Mouse (Mus musculus) forebrain, embryonic 11.5 days (tissue): ENCODE data around the gene Olfr323. TPM values are rescaled to one million over a fixed set of nuclear protein-coding genes. Genes with fewer than 3 reads are reported as not detected.
A peak's percentile ranks its signal among the peaks of the same experiment; 100 is the strongest.

Source experiments
- ATAC-seq: fragments of 200-750 bp; cut with Nextera tagmentation; replicated peaks from 2 replicates; pipeline ENCODE4 v1.8.0; 2017; ENCODE audit warnings: moderate TSS enrichment; ENCODE audit not compliant: low FRiP score
- DNase-seq: peaks from one replicate; pipeline ENCODE4 v3.0.0-alpha.2; 2017; ENCODE audit warnings: low spot score
- H3K27ac ChIP-seq: fragments of 300-500 bp; sonication (generic); 2 replicates; pipeline ENCODE4 v1.5.1; 2014; ENCODE audit warnings: low read depth, low read length
- H3K27me3 ChIP-seq: fragments of 300-500 bp; sonication (generic); 2 replicates; pipeline ENCODE4 v1.6.1; 2014; ENCODE audit warnings: mild to moderate bottlenecking, low read length, mixed read lengths; ENCODE audit not compliant: control insufficient read depth, insufficient read depth
- H3K36me3 ChIP-seq: fragments of 300-500 bp; sonication (generic); 2 replicates; pipeline ENCODE4 v1.6.1; 2014; ENCODE audit warnings: mild to moderate bottlenecking, low read length, moderate library complexity, mixed read lengths; ENCODE audit not compliant: control insufficient read depth, insufficient read depth
- H3K4me1 ChIP-seq: fragments of 300-500 bp; sonication (generic); replicated peaks from 2 replicates; pipeline ENCODE4 v1.6.1; 2014; ENCODE audit warnings: low read length, mixed read lengths; ENCODE audit not compliant: control insufficient read depth, insufficient read depth
- H3K4me2 ChIP-seq: fragments of 300-500 bp; sonication (generic); 2 replicates; pipeline ENCODE4 v1.6.1; 2014; ENCODE audit warnings: low read depth, mild to moderate bottlenecking, low read length, moderate library complexity, mixed read lengths; ENCODE audit not compliant: severe bottlenecking
- H3K4me3 ChIP-seq: fragments of 300-500 bp; sonication (generic); 2 replicates; pipeline ENCODE4 v1.5.1; 2014; ENCODE audit warnings: low read depth, low read length
- H3K9ac ChIP-seq: fragments of 300-500 bp; sonication (generic); 2 replicates; pipeline ENCODE4 v1.6.1; 2014; ENCODE audit warnings: low read length
- H3K9me3 ChIP-seq: fragments of 300-500 bp; sonication (generic); 2 replicates; pipeline ENCODE4 v1.6.1; 2016; ENCODE audit warnings: low read length, mixed read lengths; ENCODE audit not compliant: control insufficient read depth
- WGBS: fragments of 180-500 bp; shearing (Covaris S2); extraction: QIAGEN DNeasy Blood & Tissue Kit; methylation state at CpG from one replicate; pipeline ENCODE4 v1.1.7; 2014; 5-methylcytosine and 5-hydroxymethylcytosine counted together
- polyA plus RNA-seq: library from polyadenylated mRNA; unstranded; fragments of >200 nt; fragmentation: Nextera tagmentation; extraction: Ambion mirVana; gene quantifications from 2 replicates; pipeline ENCODE4 v1.2.1, GENCODE M21; 2014

Gene Olfr323
- polyA plus RNA-seq, 1 experiment from 2014 or later, result not detected

DNA sequence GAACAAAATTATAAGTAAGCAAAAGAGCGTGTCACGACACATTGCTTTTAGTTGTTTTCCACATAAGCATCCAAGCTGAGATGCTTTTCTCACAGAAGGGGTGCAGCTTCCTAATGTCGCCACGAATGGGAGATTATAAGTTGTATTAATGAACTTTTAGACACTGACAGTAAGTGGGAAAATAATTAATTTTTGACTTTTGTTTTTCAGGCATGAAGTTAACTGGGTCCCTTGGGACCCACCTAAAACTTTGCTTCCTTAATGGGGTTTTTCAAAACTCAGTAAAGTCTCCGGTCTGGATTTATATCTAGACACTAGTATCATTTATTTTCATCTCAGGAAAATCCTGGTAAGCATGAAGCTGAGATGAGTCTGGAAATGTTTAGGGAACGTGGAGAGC, 35.5 kb downstream of the Olfr323 start, which contains the start of gene Olfr324:
Gene Olfr324, plus strand, starts transcription at position 301 of the 400 bp plus-strand sequence.
- Histone ChIP-seq H3K4me1 (no peaks in the 10 kb centered on the region), H3K4me3 (no peak within 1 kb of the TSS), H3K9ac (no peak within 1 kb of the TSS), H3K9me3 (no peaks in the 10 kb centered on the region), H3K27ac (no peak within 1 kb of the TSS), H3K27me3 (no peaks in the 10 kb centered on the region), H3K4me2 (no peak within 1 kb of the TSS), H3K36me3 (no peaks in the 10 kb centered on the region)
- no peak for DNase-seq
- WGBS, result 90% methylated on average over 6 of the region's 6 CpGs
- no peak for ATAC-seq

DNA sequence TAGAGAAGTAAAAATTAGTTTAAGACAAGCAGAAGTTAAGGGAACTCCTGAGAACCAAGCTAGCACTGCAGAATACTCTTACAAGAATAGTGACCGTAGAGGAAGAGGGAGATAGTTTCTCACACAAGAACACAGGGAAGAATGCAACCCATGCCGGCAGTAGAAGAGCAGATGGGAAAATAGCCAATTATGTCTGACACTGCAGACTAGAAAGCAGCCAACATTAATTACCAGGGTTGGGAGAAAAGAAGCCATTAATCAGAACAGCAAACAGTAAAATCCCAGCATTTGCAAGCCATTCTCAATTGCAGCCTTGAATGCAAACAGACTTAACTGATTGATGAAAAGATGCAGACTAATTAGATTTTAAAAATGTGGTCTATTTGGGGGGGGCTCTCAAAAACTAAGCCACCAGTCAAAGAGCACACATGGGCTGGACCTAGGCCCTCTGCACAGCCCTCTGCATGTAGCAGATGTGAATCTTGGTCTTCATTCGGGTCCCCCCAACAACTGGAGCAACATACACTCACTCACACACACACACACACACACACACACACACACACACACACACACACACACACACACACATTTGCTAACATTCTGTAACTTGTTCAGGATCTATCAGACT, 41.6 kb downstream of the Olfr323 start:
- WGBS, result 64% methylated on average over 3 of the region's 3 CpGs
- no peaks in the 10 kb centered on the region for H3K36me3 ChIP-seq
- no peak overlapping the region for H3K4me3 ChIP-seq
- H3K9ac ChIP-seq, result no peak overlapping the region
- DNase-seq (no peak), ATAC-seq (peak; percentile 44)
- H3K27ac ChIP-seq, result no peak overlapping the region
- no peaks in the 10 kb centered on the region for H3K9me3 ChIP-seq
- H3K4me1 ChIP-seq, result no peaks in the 10 kb centered on the region; the same call in 1 of the 2 replicates
- no peak overlapping the region for H3K4me2 ChIP-seq
- H3K27me3 ChIP-seq, result no peaks in the 10 kb centered on the region

DNA sequence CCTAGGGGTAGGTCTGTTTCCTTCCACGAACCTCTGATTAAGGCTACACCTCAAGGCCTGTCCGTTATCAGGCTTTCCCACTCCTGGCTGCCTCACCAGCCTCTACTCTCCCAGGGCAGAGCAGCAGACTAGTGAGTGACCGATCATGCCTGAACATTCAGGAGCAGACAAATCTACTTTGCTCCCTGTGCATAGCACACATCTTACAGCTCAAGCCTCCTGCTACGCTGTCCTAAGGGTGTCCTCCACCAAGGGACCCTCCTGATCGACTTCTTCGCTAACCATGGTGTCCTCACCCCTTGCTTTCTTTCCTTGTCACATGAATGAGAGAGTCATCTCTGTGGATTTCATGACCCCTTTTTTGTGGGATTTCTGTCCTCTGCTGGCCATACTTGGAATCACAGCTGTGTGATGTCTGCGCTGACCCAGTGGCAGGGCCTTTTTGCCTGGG, 42.4 kb downstream of the Olfr323 start:
- no peaks in the 10 kb centered on the region for H3K36me3 ChIP-seq
- no peaks in the 10 kb centered on the region for H3K27me3 ChIP-seq
- DNase-seq (peak; percentile 64), ATAC-seq (no peak)
- H3K27ac ChIP-seq, result no peak overlapping the region
- H3K4me3 ChIP-seq, result no peak overlapping the region
- H3K9ac ChIP-seq, result no peak overlapping the region
- no peaks in the 10 kb centered on the region; the same call in 1 of the 2 replicates for H3K4me1 ChIP-seq
- no peak overlapping the region for H3K4me2 ChIP-seq
- no peaks in the 10 kb centered on the region for H3K9me3 ChIP-seq
- 68% methylated on average over 7 of the region's 7 CpGs for WGBS

DNA sequence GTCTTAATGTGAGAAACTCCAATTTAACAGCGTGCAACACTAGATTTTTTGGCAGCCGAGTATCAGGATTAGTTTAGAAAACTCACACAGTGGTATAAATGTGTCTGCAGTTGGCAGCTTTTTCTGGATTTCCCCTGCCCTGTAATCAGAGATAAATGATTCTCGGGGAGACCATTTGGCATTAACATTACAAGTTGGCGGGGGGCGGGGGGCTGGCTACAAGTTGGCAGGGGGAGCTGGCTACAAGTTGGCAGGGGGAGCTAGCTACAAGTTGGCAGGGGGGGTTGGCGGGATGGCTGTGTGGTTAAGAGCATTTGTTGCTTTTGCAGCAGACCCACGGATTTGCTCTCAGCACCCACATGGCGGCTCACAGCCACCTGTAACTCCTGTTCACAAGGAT, 51.7 kb downstream of the Olfr323 start:
- H3K9me3 ChIP-seq, result no peaks in the 10 kb centered on the region
- ATAC-seq (no peak), DNase-seq (no peak)
- no peak overlapping the region for H3K27ac ChIP-seq
- H3K9ac ChIP-seq, result no peak overlapping the region
- no peaks in the 10 kb centered on the region for H3K27me3 ChIP-seq
- no peaks in the 10 kb centered on the region for H3K4me1 ChIP-seq
- H3K4me3 ChIP-seq, result no peak overlapping the region
- H3K4me2 ChIP-seq, result no peak overlapping the region
- 84% methylated on average over 8 of the region's 8 CpGs for WGBS
- no peaks in the 10 kb centered on the region for H3K36me3 ChIP-seq

DNA sequence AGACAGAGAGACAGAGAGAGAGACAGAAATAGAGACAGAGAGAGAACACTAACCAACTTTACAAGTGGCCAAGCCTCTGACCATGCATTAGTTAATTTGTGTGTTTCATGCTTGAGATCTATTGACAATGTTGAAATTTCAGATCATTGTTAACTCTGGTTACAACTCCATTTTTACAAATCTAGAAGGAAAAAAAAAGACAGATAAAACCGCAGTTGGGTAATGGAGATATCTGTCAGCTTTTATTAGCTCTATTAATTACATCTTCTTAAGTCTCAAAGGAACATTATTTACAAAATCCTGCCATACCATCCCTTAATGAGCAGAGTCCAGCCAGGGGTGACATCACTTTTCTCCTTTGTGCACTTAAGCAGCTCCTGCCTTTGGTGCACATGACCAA, 52.9 kb downstream of the Olfr323 start, which contains the start of gene Olfr325:
Gene Olfr325, plus strand, starts transcription at position 301 of the 400 bp plus-strand sequence.
- no peaks in the 10 kb centered on the region for H3K36me3 ChIP-seq
- no peaks in the 10 kb centered on the region for H3K4me1 ChIP-seq
- H3K9ac ChIP-seq, result no peak within 1 kb of the TSS
- ATAC-seq, result no peak
- no peak within 1 kb of the TSS for H3K4me2 ChIP-seq
- H3K27me3 ChIP-seq, result no peaks in the 10 kb centered on the region
- DNase-seq, result no peak
- no peak within 1 kb of the TSS for H3K4me3 ChIP-seq
- no peaks in the 10 kb centered on the region; the same call in 1 of the 2 replicates for H3K9me3 ChIP-seq
- H3K27ac ChIP-seq, result no peak within 1 kb of the TSS
- 87% methylated on average over 1 of the region's 1 CpGs for WGBS

Other genes with a start within 250 kb of the Olfr323 start
- gene 1810065E05Rik, start 209.4 kb downstream of the Olfr323 start, polyA plus RNA-seq, result not detected in 2 replicates
- gene Gm12253, start 197.9 kb downstream of the Olfr323 start, polyA plus RNA-seq, result not detected in 2 replicates
- not detected in 2 replicates for gene Lypd9, start 177.6 kb downstream of the Olfr323 start, polyA plus RNA-seq
- not detected in 2 replicates for gene Olfr30, start 168.2 kb downstream of the Olfr323 start, polyA plus RNA-seq
- gene Olfr332, start 137.9 kb downstream of the Olfr323 start, polyA plus RNA-seq, result not detected in 2 replicates
- gene Olfr331, start 127.9 kb downstream of the Olfr323 start, polyA plus RNA-seq, result not detected in 2 replicates
- not detected in 2 replicates for gene Olfr330, start 95.7 kb downstream of the Olfr323 start, polyA plus RNA-seq
- gene Olfr329-ps, start 84.1 kb downstream of the Olfr323 start, polyA plus RNA-seq, result not detected in 2 replicates
- 0.07 and 0.12 TPM in 2 replicates for gene Olfr328, start 74.9 kb downstream of the Olfr323 start, polyA plus RNA-seq
- gene Olfr224, start 59.9 kb downstream of the Olfr323 start, polyA plus RNA-seq, result not detected in 2 replicates
- not detected in 2 replicates for gene Olfr325, start 52.8 kb downstream of the Olfr323 start, polyA plus RNA-seq
- gene Olfr324, start 35.4 kb downstream of the Olfr323 start, polyA plus RNA-seq, result not detected in 2 replicates
- not detected in 2 replicates for gene 2210407C18Rik, start 14.4 kb downstream of the Olfr323 start, polyA plus RNA-seq
- 0.55 and 0.60 TPM in 2 replicates for gene Trim58, start 10.0 kb upstream of the Olfr323 start, polyA plus RNA-seq
- gene Olfr322, start 28.3 kb upstream of the Olfr323 start, polyA plus RNA-seq, result not detected in 2 replicates
- gene Olfr320, start 50.6 kb upstream of the Olfr323 start, polyA plus RNA-seq, result not detected in 2 replicates
- gene Olfr319, start 68.7 kb upstream of the Olfr323 start, polyA plus RNA-seq, result not detected in 2 replicates
- gene Olfr318, start 93.5 kb upstream of the Olfr323 start, polyA plus RNA-seq, result not detected in 2 replicates
- gene Olfr317, start 108.7 kb upstream of the Olfr323 start, polyA plus RNA-seq, result not detected in 2 replicates
- not detected in 2 replicates for gene Olfr316, start 122.2 kb upstream of the Olfr323 start, polyA plus RNA-seq
- gene Olfr315, start 142.7 kb upstream of the Olfr323 start, polyA plus RNA-seq, result not detected in 2 replicates
- not detected in 2 replicates for gene Olfr314, start 152.5 kb upstream of the Olfr323 start, polyA plus RNA-seq
- gene Fam183b, start 171.5 kb upstream of the Olfr323 start, polyA plus RNA-seq, result 1.8 and 2.0 TPM in 2 replicates
- 0.07 TPM in 1 of 2 replicates, not detected in the other for gene Olfr313, start 184.5 kb upstream of the Olfr323 start, polyA plus RNA-seq
- not detected in 2 replicates for gene Olfr312, start 198.7 kb upstream of the Olfr323 start, polyA plus RNA-seq
- gene Olfr311, start 208.8 kb upstream of the Olfr323 start, polyA plus RNA-seq, result not detected in 2 replicates
- 11.9 and 15.2 TPM in 2 replicates for gene Gm12258, start 216.7 kb upstream of the Olfr323 start, polyA plus RNA-seq
- 10.5 and 12.8 TPM in 2 replicates for gene 2810021J22Rik, start 236.7 kb upstream of the Olfr323 start, polyA plus RNA-seq